Mouse (Mus musculus) heart, embryonic 12.5 days (tissue): Measurements from ENCODE around the gene Atp5l. TPM values are rescaled to one million over a fixed set of nuclear protein-coding genes. Genes with fewer than 3 reads are reported as not detected.

Experiments
- ATAC-seq: fragments of 200-750 bp; cut with Nextera tagmentation; 2 replicates; pipeline ENCODE4 v1.8.0; 2017; ENCODE audit warnings: moderate TSS enrichment, moderate library complexity; ENCODE audit not compliant: insufficient number of reproducible peaks, low FRiP score
- H3K27ac ChIP-seq: fragments of 300-500 bp; sonication (generic); 2 replicates; pipeline ENCODE4 v1.5.1; 2016; ENCODE audit warnings: mild to moderate bottlenecking, moderate library complexity; ENCODE audit not compliant: poor library complexity, severe bottlenecking
- H3K27me3 ChIP-seq: fragments of 300-500 bp; sonication (generic); replicated peaks from 2 replicates; pipeline ENCODE4 v1.6.1; 2016; ENCODE audit warnings: mild to moderate bottlenecking, moderate library complexity
- H3K36me3 ChIP-seq: fragments of 300-500 bp; sonication (generic); 2 replicates; pipeline ENCODE4 v1.6.1; 2016; ENCODE audit warnings: mild to moderate bottlenecking, moderate library complexity
- H3K4me1 ChIP-seq: fragments of 300-500 bp; sonication (generic); replicated peaks from 2 replicates; pipeline ENCODE4 v1.6.1; 2016; ENCODE audit warnings: mild to moderate bottlenecking
- H3K4me2 ChIP-seq: fragments of 300-500 bp; sonication (generic); 2 replicates; pipeline ENCODE4 v1.6.1; 2016; ENCODE audit warnings: mild to moderate bottlenecking, moderate library complexity
- H3K4me3 ChIP-seq: fragments of 300-500 bp; sonication (generic); 2 replicates; pipeline ENCODE4 v1.5.1; 2016; ENCODE audit warnings: mild to moderate bottlenecking
- H3K9ac ChIP-seq: fragments of 300-500 bp; sonication (generic); 2 replicates; pipeline ENCODE4 v1.6.1; 2016; ENCODE audit warnings: mild to moderate bottlenecking, moderate library complexity
- H3K9me3 ChIP-seq: fragments of 300-500 bp; sonication (generic); replicated peaks from 2 replicates; pipeline ENCODE4 v1.6.1; 2016; ENCODE audit warnings: mild to moderate bottlenecking, moderate library complexity
- WGBS: fragments of 180-500 bp; shearing (Covaris S2); methylation state at CpG from one replicate; pipeline ENCODE4 v1.1.7; 2016; 5-methylcytosine and 5-hydroxymethylcytosine counted together
- polyA plus RNA-seq: library from polyadenylated mRNA; unstranded; fragments of >200 nt; fragmentation: Nextera tagmentation; extraction: Ambion mirVana; gene quantifications from 2 replicates; pipeline ENCODE4 v1.2.1, GENCODE M21; 2016

Atp5l gene
- polyA plus RNA-seq, 1 experiment from 2014 or later: 963 TPM

GRCm38 (mm10) chr9:44878776-44879500 is 41.6 kb downstream of the Atp5l start:
- no peak for ATAC-seq
- Histone ChIP-seq H3K27me3 (no peaks in the 10 kb centered on the region), H3K4me3 (peak overlapping the region; percentile 87), H3K9me3 (no peaks in the 10 kb centered on the region), H3K9ac (peak overlapping the region; percentile 94), H3K27ac (peak overlapping the region; percentile 15; the same call in 1 of the 2 replicates), H3K36me3 (0 out of 2 replicates have a peak, but pooled peaks cover 4% of the 10 kb centered on the region), H3K4me2 (peak overlapping the region; percentile 98), H3K4me1 (peaks cover 56% of the 10 kb centered on the region)
- WGBS: 24% methylated on average over 9 of the region's 9 CpGs

GRCm38 (mm10) chr9:44877686-44878085 is 42.9 kb downstream of the Atp5l start:
- H3K27me3 ChIP-seq: no peaks in the 10 kb centered on the region
- H3K36me3 ChIP-seq: 0 out of 2 replicates have a peak, but pooled peaks cover 4% of the 10 kb centered on the region
- peaks cover 63% of the 10 kb centered on the region for H3K4me1 ChIP-seq
- no peak overlapping the region for H3K4me2 ChIP-seq
- ATAC-seq: no peak
- H3K9ac ChIP-seq: no peak overlapping the region
- H3K9me3 ChIP-seq: no peaks in the 10 kb centered on the region
- H3K27ac ChIP-seq: no peak overlapping the region
- 88% methylated on average over 7 of the region's 7 CpGs for WGBS
- no peak overlapping the region for H3K4me3 ChIP-seq

GRCm38 (mm10) chr9:44875476-44875875 is 45.1 kb downstream of the Atp5l start:
- Histone ChIP-seq H3K27ac (no peak overlapping the region), H3K9ac (0 out of 2 replicates have a peak overlapping the region, but pooled peaks have one; percentile 4), H3K27me3 (no peaks in the 10 kb centered on the region), H3K36me3 (peaks cover 9% of the 10 kb centered on the region), H3K4me3 (no peak overlapping the region), H3K9me3 (no peaks in the 10 kb centered on the region), H3K4me2 (no peak overlapping the region), H3K4me1 (peaks cover 73% of the 10 kb centered on the region)
- ATAC-seq: no peak
- WGBS: 71% methylated on average over 7 of the region's 7 CpGs

GRCm38 (mm10) chr9:44874198-44874597 is 46.3 kb downstream of the Atp5l start:
- Histone ChIP-seq H3K4me1 (peaks cover 72% of the 10 kb centered on the region), H3K4me2 (no peak overlapping the region), H3K36me3 (peaks cover 16% of the 10 kb centered on the region), H3K9ac (no peak overlapping the region), H3K27ac (no peak overlapping the region), H3K9me3 (no peaks in the 10 kb centered on the region), H3K27me3 (no peaks in the 10 kb centered on the region), H3K4me3 (no peak overlapping the region)
- no peak for ATAC-seq

DNA sequence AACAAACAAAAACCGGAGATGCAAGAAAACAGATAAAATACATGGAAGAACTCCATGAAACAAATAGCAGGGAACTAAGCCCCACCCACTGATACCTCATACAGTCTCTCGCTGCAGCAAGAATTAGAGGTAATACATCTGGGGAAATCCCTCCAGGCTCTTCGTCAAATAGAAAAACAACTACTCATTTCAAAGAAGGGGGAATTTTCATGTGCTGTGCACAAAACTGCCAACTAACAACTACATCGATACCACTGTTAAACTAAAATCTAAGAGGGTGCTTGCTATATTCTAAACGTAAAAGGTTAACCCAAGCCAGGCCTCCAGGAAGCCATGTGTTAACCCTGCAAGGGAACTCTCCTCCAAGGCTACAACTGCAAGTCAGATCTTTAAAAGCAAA is 46.9 kb downstream of the Atp5l start:
- Histone ChIP-seq H3K9ac (no peak overlapping the region), H3K4me1 (peaks cover 69% of the 10 kb centered on the region)
- ATAC-seq: no peak

DNA sequence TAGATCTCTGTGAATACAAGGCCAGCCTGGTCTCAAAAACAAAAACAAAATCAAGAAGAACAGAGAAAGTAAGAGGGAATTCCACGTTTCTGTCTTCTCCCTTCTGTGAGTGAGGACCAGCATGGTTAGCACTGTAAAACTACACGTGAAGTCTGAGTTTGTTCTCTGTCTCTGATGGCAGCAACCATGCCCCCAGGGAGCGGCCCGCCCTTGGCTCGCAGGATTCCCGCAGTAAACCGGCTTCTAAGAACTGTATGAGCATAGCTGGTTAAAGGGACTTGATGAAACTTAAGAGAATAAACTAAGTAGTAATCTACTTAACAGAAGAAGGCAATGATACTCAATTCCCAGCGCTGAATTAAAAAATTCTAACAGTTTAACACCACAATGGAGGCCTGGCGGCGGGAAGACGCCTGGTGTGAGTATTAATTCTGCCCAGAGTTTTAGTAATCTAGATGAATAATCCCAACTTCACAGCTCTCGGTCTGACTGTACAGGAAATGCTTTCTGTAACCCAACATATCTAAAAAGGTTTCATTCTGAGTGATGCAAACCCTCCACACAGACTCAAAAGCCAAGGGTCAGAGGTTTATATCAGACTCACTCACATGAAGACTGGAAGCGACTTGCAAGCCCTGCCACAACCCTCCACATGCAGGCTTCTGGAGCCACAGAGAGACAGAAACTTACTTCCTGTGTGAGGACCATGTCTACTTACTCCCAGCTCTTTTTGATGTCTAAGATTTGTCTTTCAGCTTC is 52.0 kb downstream of the Atp5l start:
- no peaks in the 10 kb centered on the region for H3K9me3 ChIP-seq
- WGBS: 81% methylated on average over 13 of the region's 13 CpGs
- H3K9ac ChIP-seq: no peak overlapping the region
- H3K27ac ChIP-seq: no peak overlapping the region
- H3K4me2 ChIP-seq: no peak overlapping the region
- H3K36me3 ChIP-seq: peaks cover 36% of the 10 kb centered on the region
- H3K4me1 ChIP-seq: peaks cover 63% of the 10 kb centered on the region
- no peaks in the 10 kb centered on the region for H3K27me3 ChIP-seq
- no peak overlapping the region for H3K4me3 ChIP-seq
- ATAC-seq: no peak

More for the DNA sequence above, 46.9 kb downstream of the Atp5l start:
- H3K27me3 ChIP-seq: no peaks in the 10 kb centered on the region
- H3K9me3 ChIP-seq: no peaks in the 10 kb centered on the region
- WGBS: 75% methylated on average over 5 of the region's 5 CpGs
- H3K4me2 ChIP-seq: no peak overlapping the region
- peaks cover 16% of the 10 kb centered on the region for H3K36me3 ChIP-seq
- H3K27ac ChIP-seq: no peak overlapping the region
- H3K4me3 ChIP-seq: no peak overlapping the region

GRCm38 (mm10) chr9:44867664-44868063 is 52.9 kb downstream of the Atp5l start:
- H3K36me3 ChIP-seq: peaks cover 38% of the 10 kb centered on the region
- 78% methylated on average over 3 of the region's 3 CpGs for WGBS
- ATAC-seq: no peak

GRCm38 (mm10) chr9:44866501-44867240 is 53.9 kb downstream of the Atp5l start:
- Histone ChIP-seq H3K27me3 (no peaks in the 10 kb centered on the region), H3K36me3 (peaks cover 48% of the 10 kb centered on the region), H3K9me3 (no peaks in the 10 kb centered on the region; the same call in 1 of the 2 replicates), H3K4me1 (peaks cover 51% of the 10 kb centered on the region), H3K4me2 (no peak overlapping the region), H3K4me3 (no peak overlapping the region), H3K9ac (no peak overlapping the region), H3K27ac (no peak overlapping the region; the same call in 1 of the 2 replicates)
- WGBS: 66% methylated on average over 9 of the region's 9 CpGs
- ATAC-seq: no peak

More at GRCm38 (mm10) chr9:44867664-44868063, 52.9 kb downstream of the Atp5l start:
- H3K9ac ChIP-seq: no peak overlapping the region
- no peaks in the 10 kb centered on the region for H3K27me3 ChIP-seq
- no peak overlapping the region for H3K4me3 ChIP-seq
- no peak overlapping the region for H3K4me2 ChIP-seq
- H3K27ac ChIP-seq: no peak overlapping the region
- no peaks in the 10 kb centered on the region for H3K9me3 ChIP-seq
- peaks cover 56% of the 10 kb centered on the region for H3K4me1 ChIP-seq

Other genes with a start within 250 kb of the Atp5l start
- not detected in 2 replicates for gene Treh, start 247.5 kb downstream of the Atp5l start, polyA plus RNA-seq
- 34.8 and 36.9 TPM in 2 replicates for gene Phldb1, start 185.5 kb downstream of the Atp5l start, polyA plus RNA-seq
- 151 and 160 TPM in 2 replicates for gene Arcn1, start 152.9 kb downstream of the Atp5l start, polyA plus RNA-seq
- gene Ift46, start 152.8 kb downstream of the Atp5l start, polyA plus RNA-seq: 63.1 and 71.9 TPM in 2 replicates
- gene Tmem25, start 121.4 kb downstream of the Atp5l start, polyA plus RNA-seq: 2.2 and 2.4 TPM in 2 replicates
- not detected in 2 replicates for gene Ttc36, start 117.7 kb downstream of the Atp5l start, polyA plus RNA-seq
- gene Kmt2a, start 39.4 kb downstream of the Atp5l start, polyA plus RNA-seq: 11.9 and 12.0 TPM in 2 replicates
- gene Ube4a, start 44.9 kb upstream of the Atp5l start, polyA plus RNA-seq: 18.9 and 21.6 TPM in 2 replicates
- 0.35 TPM in 1 of 2 replicates, not detected in the other for gene Cd3g, start 59.7 kb upstream of the Atp5l start, polyA plus RNA-seq
- not detected in 2 replicates for gene Cd3d, start 61.0 kb upstream of the Atp5l start, polyA plus RNA-seq
- gene Cd3e, start 88.9 kb upstream of the Atp5l start, polyA plus RNA-seq: not detected in 2 replicates
- 0.92 and 0.96 TPM in 2 replicates for gene Mpzl2, start 119.1 kb upstream of the Atp5l start, polyA plus RNA-seq
- gene Mpzl3, start 134.4 kb upstream of the Atp5l start, polyA plus RNA-seq: 2.1 and 2.2 TPM in 2 replicates
- 0.42 and 0.51 TPM in 2 replicates for gene Jaml, start 158.4 kb upstream of the Atp5l start, polyA plus RNA-seq
- 1.2 and 2.1 TPM in 2 replicates for gene Scn2b, start 197.0 kb upstream of the Atp5l start, polyA plus RNA-seq
- gene Scn4b, start 217.7 kb upstream of the Atp5l start, polyA plus RNA-seq: 0.62 and 0.91 TPM in 2 replicates